Mouse (Mus musculus) olfactory bulb, adult 2 months (tissue): ENCODE measurements around the gene Fam160a1.

Experiments
- CTCF ChIP-seq: fragments of 200-500 bp; IDR thresholded peaks from 2 replicates; pipeline ENCODE4 v1.5.1; 2012; ENCODE audit warnings: low read depth, mild to moderate bottlenecking, low read length, moderate library complexity; ENCODE audit not compliant: insufficient read depth
- POLR2A ChIP-seq: fragments of 200-500 bp; IDR thresholded peaks from 2 replicates; pipeline ENCODE4 v1.6.1; 2012; ENCODE audit warnings: mild to moderate bottlenecking, low read depth, low read length, moderate library complexity; ENCODE audit not compliant: insufficient read depth

GRCm38 (mm10) chr3:85666166-85666565 lies 150.9 kb downstream of the Fam160a1 start:
- TF ChIP-seq CTCF (no peak), POLR2A (no peak)
